Mouse (Mus musculus) spleen, adult 2 months (tissue): ENCODE data around the gene Gm17660. TPM values are rescaled to one million over a fixed set of nuclear protein-coding genes. Genes with fewer than 3 reads are reported as not detected.

Source experiments
- DNase-seq, 2 experiments: peaks; one replicate each; pipeline versions ENCODE4 v3.0.0 to v3.0.0-alpha.2; 2012 to 2021; ENCODE audit warnings: low spot score in 2 of 2, low read depth in 1 of 2
- H3K27ac ChIP-seq: fragments of 200-500 bp; 2 replicates; pipeline ENCODE4 v1.5.1; 2012; ENCODE audit warnings: low read length, inconsistent platforms; ENCODE audit not compliant: insufficient read depth
- H3K27me3 ChIP-seq: fragments of 200-500 bp; 2 replicates; pipeline ENCODE4 v1.6.1; 2012; ENCODE audit warnings: mild to moderate bottlenecking, moderate library complexity, low read length, inconsistent platforms; ENCODE audit not compliant: control insufficient read depth, insufficient read depth
- H3K36me3 ChIP-seq: fragments of 200-500 bp; 2 replicates; pipeline ENCODE4 v1.6.1; 2012; ENCODE audit warnings: mild to moderate bottlenecking, low read length, inconsistent platforms; ENCODE audit not compliant: control insufficient read depth, insufficient read depth
- H3K4me1 ChIP-seq: fragments of 200-500 bp; 2 replicates; pipeline ENCODE4 v1.6.1; 2011; ENCODE audit warnings: inconsistent platforms; ENCODE audit not compliant: control insufficient read depth, insufficient read depth, insufficient read length
- H3K4me3 ChIP-seq: fragments of 200-500 bp; 2 replicates; pipeline ENCODE4 v1.5.1; 2011; ENCODE audit warnings: mild to moderate bottlenecking, inconsistent platforms; ENCODE audit not compliant: insufficient read depth, insufficient read length; ENCODE audit errors: extremely low read depth
- CTCF ChIP-seq: fragments of 200-500 bp; IDR thresholded peaks from 2 replicates; pipeline ENCODE4 v1.5.1; 2011; ENCODE audit warnings: mild to moderate bottlenecking, inconsistent platforms; ENCODE audit not compliant: insufficient read depth, insufficient read length, insufficient replicate concordance; ENCODE audit errors: extremely low read depth
- POLR2A ChIP-seq: fragments of 200-500 bp; IDR thresholded peaks from 2 replicates; pipeline ENCODE4 v1.6.1; 2011; ENCODE audit warnings: low read depth, low read length, inconsistent platforms
- WGBS: fragments of 180-500 bp; shearing (Covaris S2); methylation state at CpG from one replicate; pipeline ENCODE4 v1.1.7; 2018; 5-methylcytosine and 5-hydroxymethylcytosine counted together
- polyA plus RNA-seq: library from polyadenylated mRNA; depleted of rRNA; stranded (reverse); fragments of >200 nt; gene quantifications from 2 replicates; pipeline ENCODE4 v1.2.3, GENCODE M21; 2012; rRNA removed

Gene Gm17660
- polyA plus RNA-seq: not detected in 2 replicates

GRCm38 (mm10) chr5:104077508-104077907, at the start of gene Gm17660:
Gene Gm17660 (minus strand): TSS chr5:104077608.
- Histone ChIP-seq H3K27ac (no peak within 1 kb of the TSS), H3K4me1 (no peaks in the 10 kb centered on the region), H3K4me3 (no peak within 1 kb of the TSS), H3K36me3 (no peaks in the 10 kb centered on the region), H3K27me3 (no peaks in the 10 kb centered on the region)
- no peak for TF ChIP-seq POLR2A
- TF ChIP-seq CTCF: no peak
- 87% methylated on average over 7 of the region's 7 CpGs for WGBS
- no peak for DNase-seq

- Histone ChIP-seq H3K4me3 (no peak overlapping the region), H3K27me3 (no peaks in the 10 kb centered on the region), H3K36me3 (no peaks in the 10 kb centered on the region), H3K27ac (no peak overlapping the region), H3K4me1 (no peaks in the 10 kb centered on the region)
- no peak for DNase-seq
- TF ChIP-seq POLR2A (no peak), CTCF (no peak)
- 83% methylated on average over 12 of the region's 12 CpGs for WGBS
Measured at GRCm38 (mm10) chr5:104126561-104127320, 49.3 kb upstream of the Gm17660 start.

GRCm38 (mm10) chr5:104124016-104124658, 46.7 kb upstream of the Gm17660 start:
- DNase-seq: no peak
- no peaks in the 10 kb centered on the region for H3K36me3 ChIP-seq
- no peak overlapping the region for H3K4me3 ChIP-seq
- H3K27me3 ChIP-seq: no peaks in the 10 kb centered on the region
- no peak overlapping the region for H3K27ac ChIP-seq
- WGBS: 82% methylated on average over 6 of the region's 6 CpGs
- TF ChIP-seq CTCF (no peak), POLR2A (no peak)
- H3K4me1 ChIP-seq: no peaks in the 10 kb centered on the region

- DNase-seq: no peak
- H3K27ac ChIP-seq: no peak overlapping the region
- H3K4me1 ChIP-seq: no peaks in the 10 kb centered on the region
- TF ChIP-seq CTCF: no peak
- no peak for TF ChIP-seq POLR2A
- H3K36me3 ChIP-seq: no peaks in the 10 kb centered on the region
- no peak overlapping the region for H3K4me3 ChIP-seq
- WGBS: 86% methylated on average over 4 of the region's 4 CpGs
- H3K27me3 ChIP-seq: no peaks in the 10 kb centered on the region
Measured at GRCm38 (mm10) chr5:104115890-104116289, 38.5 kb upstream of the Gm17660 start.

DNA sequence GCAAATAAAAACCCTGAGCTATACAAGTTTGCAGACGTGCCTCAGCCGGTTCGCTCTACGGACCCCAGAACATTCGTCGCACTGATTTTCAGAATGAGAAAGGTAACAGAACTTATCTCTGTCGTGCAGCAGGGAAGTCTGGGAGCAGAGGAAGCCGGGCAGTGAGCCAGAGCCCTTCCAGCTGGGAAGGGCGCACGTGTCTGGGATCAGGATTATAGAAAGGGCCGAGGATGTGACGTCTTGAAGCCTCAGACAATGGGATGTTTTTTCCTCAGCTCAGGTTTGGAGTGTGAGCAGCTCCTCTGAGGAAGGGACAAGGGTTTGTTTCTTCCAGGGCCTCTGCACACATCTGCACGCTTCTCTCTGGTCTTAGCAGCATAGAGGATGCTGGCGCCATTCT, 37.7 kb upstream of the Gm17660 start:
- Histone ChIP-seq H3K27ac (no peak overlapping the region), H3K4me3 (no peak overlapping the region), H3K4me1 (no peaks in the 10 kb centered on the region), H3K36me3 (no peaks in the 10 kb centered on the region), H3K27me3 (no peaks in the 10 kb centered on the region)
- 70% methylated on average over 14 of the region's 14 CpGs for WGBS
- TF ChIP-seq POLR2A (no peak), CTCF (no peak)
- DNase-seq: no peak

- H3K27me3 ChIP-seq: no peaks in the 10 kb centered on the region
- peak within 1 kb of the TSS; percentile 53; the same call in 1 of the 2 replicates for H3K27ac ChIP-seq
- no peaks in the 10 kb centered on the region for H3K36me3 ChIP-seq
- 70% methylated on average over 15 of the region's 15 CpGs for WGBS
- no peak for TF ChIP-seq POLR2A
- no peak for TF ChIP-seq CTCF
- H3K4me3 ChIP-seq: peak within 1 kb of the TSS; percentile 9; the same call in 1 of the 2 replicates
- no peak for DNase-seq
- no peaks in the 10 kb centered on the region for H3K4me1 ChIP-seq
Measured at GRCm38 (mm10) chr5:104113491-104114172, 36.2 kb upstream of the Gm17660 start, which contains the start of gene Sparcl1. Gene Sparcl1 (minus strand): TSS chr5:104113733.
